Mouse (Mus musculus) neural tube, embryonic 13.5 days (tissue): Measurements from ENCODE around the gene Vmn1r30. TPM values are rescaled to one million over a fixed set of nuclear protein-coding genes. Genes with fewer than 3 reads are reported as not detected.

Source experiments
- ATAC-seq: fragments of 200-750 bp; cut with Nextera tagmentation; 2 replicates; pipeline ENCODE4 v1.8.0; 2017; ENCODE audit warnings: low read depth, mild to moderate bottlenecking, moderate TSS enrichment, moderate library complexity
- H3K27ac ChIP-seq: fragments of 300-500 bp; sonication (generic); replicated peaks from 2 replicates; pipeline ENCODE4 v1.5.1; 2015; ENCODE audit warnings: moderate library complexity, mild to moderate bottlenecking, inconsistent platforms
- H3K27me3 ChIP-seq: fragments of 300-500 bp; sonication (generic); 2 replicates; pipeline ENCODE4 v1.6.1; 2015; ENCODE audit warnings: mild to moderate bottlenecking, inconsistent platforms
- H3K36me3 ChIP-seq: fragments of 300-500 bp; sonication (generic); 2 replicates; pipeline ENCODE4 v1.6.1; 2015; ENCODE audit warnings: mild to moderate bottlenecking, inconsistent platforms
- H3K4me1 ChIP-seq: fragments of 300-500 bp; sonication (generic); replicated peaks from 2 replicates; pipeline ENCODE4 v1.6.1; 2015; ENCODE audit warnings: inconsistent platforms
- H3K4me2 ChIP-seq: fragments of 300-500 bp; sonication (generic); 2 replicates; pipeline ENCODE4 v1.6.1; 2015; ENCODE audit warnings: inconsistent platforms, mild to moderate bottlenecking, moderate library complexity
- H3K4me3 ChIP-seq: fragments of 300-500 bp; sonication (generic); 2 replicates; pipeline ENCODE4 v1.5.1; 2015; ENCODE audit warnings: mild to moderate bottlenecking, inconsistent platforms
- H3K9ac ChIP-seq: fragments of 300-500 bp; sonication (generic); 2 replicates; pipeline ENCODE4 v1.6.1; 2015; ENCODE audit warnings: moderate library complexity, mild to moderate bottlenecking, inconsistent platforms
- H3K9me3 ChIP-seq: fragments of 300-500 bp; sonication (generic); 2 replicates; pipeline ENCODE4 v1.6.1; 2016; ENCODE audit warnings: inconsistent platforms
- WGBS: fragments of 180-500 bp; shearing (Covaris S2); methylation state at CpG from one replicate; pipeline ENCODE4 v1.1.7; 2015; 5-methylcytosine and 5-hydroxymethylcytosine counted together
- polyA plus RNA-seq: library from polyadenylated mRNA; unstranded; fragments of >200 nt; fragmentation: Nextera tagmentation; extraction: Ambion mirVana; gene quantifications from 2 replicates; pipeline ENCODE4 v1.2.1, GENCODE M21; 2015

The Vmn1r30 gene
- polyA plus RNA-seq = not detected in 2 replicates

GRCm38 (mm10) chr6:58443285-58443684 is at the start of gene Vmn1r30:
Vmn1r30 (minus strand) TSS chr6:58443385.
- no peak within 1 kb of the TSS for H3K4me3 ChIP-seq
- H3K9me3 ChIP-seq = no peaks in the 10 kb centered on the region
- no peak within 1 kb of the TSS for H3K9ac ChIP-seq
- no peaks in the 10 kb centered on the region for H3K27me3 ChIP-seq
- no peak within 1 kb of the TSS for H3K4me2 ChIP-seq
- no peaks in the 10 kb centered on the region for H3K36me3 ChIP-seq
- no peak for ATAC-seq
- no peaks in the 10 kb centered on the region for H3K4me1 ChIP-seq
- H3K27ac ChIP-seq = no peak within 1 kb of the TSS

GRCm38 (mm10) chr6:58475230-58475629 is 32.0 kb upstream of the Vmn1r30 start, which contains the start of gene Vmn1r31:
Vmn1r31 (minus strand) TSS chr6:58475330.
- Histone ChIP-seq H3K9ac (no peak within 1 kb of the TSS), H3K9me3 (no peaks in the 10 kb centered on the region), H3K27me3 (no peaks in the 10 kb centered on the region), H3K4me1 (no peaks in the 10 kb centered on the region), H3K4me3 (no peak within 1 kb of the TSS), H3K36me3 (no peaks in the 10 kb centered on the region), H3K4me2 (no peak within 1 kb of the TSS), H3K27ac (no peak within 1 kb of the TSS)
- 91% methylated on average over 1 of the region's 1 CpGs for WGBS
- no peak for ATAC-seq

Other genes starting within 250 kb of the Vmn1r30 start
- gene Vmn1r27, start 224.6 kb downstream of the Vmn1r30 start, polyA plus RNA-seq = not detected in 2 replicates
- gene Vmn1r28, start 181.3 kb downstream of the Vmn1r30 start, polyA plus RNA-seq = not detected in 2 replicates
- gene Vmn1r29, start 141.8 kb downstream of the Vmn1r30 start, polyA plus RNA-seq = not detected in 2 replicates
- not detected in 2 replicates for gene Vmn1r31, start 31.9 kb upstream of the Vmn1r30 start, polyA plus RNA-seq
- gene Abcg2, start 141.1 kb upstream of the Vmn1r30 start, polyA plus RNA-seq = 41.7 and 44.4 TPM in 2 replicates